Mouse (Mus musculus) erythroblast, adult 5-6 weeks (primary cell): ENCODE data around the gene Golim4. TPM values are rescaled to one million over a fixed set of nuclear protein-coding genes. Genes with fewer than 3 reads are reported as not detected.

Source experiments
- total RNA-seq, 2 experiments: library from RNA; stranded (forward) in 1 of 2; stranded (reverse) in 1 of 2; fragments of 150-400 nt in 1 of 2; fragments of 200-764, 138-1000 nt in 1 of 2; gene quantifications; 2 replicates each; pipeline versions ENCODE4 v1.2.3 to v1.2.4; 2015 to 2017; ENCODE audit warnings: low replicate concordance in 2 of 2

Golim4 gene
- total RNA-seq, 2 experiments from 2014 or later: 31.7 to 57.7 TPM

Other genes with a start within 250 kb of the Golim4 start
- not detected in 2 replicates for gene Gm29133, start 208.8 kb downstream of the Golim4 start, total RNA-seq (2015; ENCODE audit: low replicate concordance)
- gene Gm29133, start 208.8 kb downstream of the Golim4 start, total RNA-seq (2017; ENCODE audit: low replicate concordance): not detected in 2 replicates
- gene Fstl5, start 117.3 kb upstream of the Golim4 start, total RNA-seq (2015; ENCODE audit: low replicate concordance): not detected in 2 replicates
- not detected in 2 replicates for gene Fstl5, start 117.3 kb upstream of the Golim4 start, total RNA-seq (2017; ENCODE audit: low replicate concordance)